Mouse (Mus musculus) heart, embryonic 12.5 days (tissue): ENCODE measurements around the gene Smug1. TPM values are rescaled to one million over a fixed set of nuclear protein-coding genes. Genes with fewer than 3 reads are reported as not detected.

ENCODE experiments used
- ATAC-seq: fragments of 200-750 bp; cut with Nextera tagmentation; 2 replicates; pipeline ENCODE4 v1.8.0; 2017; ENCODE audit warnings: moderate TSS enrichment, moderate library complexity; ENCODE audit not compliant: insufficient number of reproducible peaks, low FRiP score
- H3K27ac ChIP-seq: fragments of 300-500 bp; sonication (generic); 2 replicates; pipeline ENCODE4 v1.5.1; 2016; ENCODE audit warnings: mild to moderate bottlenecking, moderate library complexity; ENCODE audit not compliant: poor library complexity, severe bottlenecking
- H3K27me3 ChIP-seq: fragments of 300-500 bp; sonication (generic); replicated peaks from 2 replicates; pipeline ENCODE4 v1.6.1; 2016; ENCODE audit warnings: mild to moderate bottlenecking, moderate library complexity
- H3K36me3 ChIP-seq: fragments of 300-500 bp; sonication (generic); 2 replicates; pipeline ENCODE4 v1.6.1; 2016; ENCODE audit warnings: mild to moderate bottlenecking, moderate library complexity
- H3K4me1 ChIP-seq: fragments of 300-500 bp; sonication (generic); replicated peaks from 2 replicates; pipeline ENCODE4 v1.6.1; 2016; ENCODE audit warnings: mild to moderate bottlenecking
- H3K4me2 ChIP-seq: fragments of 300-500 bp; sonication (generic); 2 replicates; pipeline ENCODE4 v1.6.1; 2016; ENCODE audit warnings: mild to moderate bottlenecking, moderate library complexity
- H3K4me3 ChIP-seq: fragments of 300-500 bp; sonication (generic); 2 replicates; pipeline ENCODE4 v1.5.1; 2016; ENCODE audit warnings: mild to moderate bottlenecking
- H3K9ac ChIP-seq: fragments of 300-500 bp; sonication (generic); 2 replicates; pipeline ENCODE4 v1.6.1; 2016; ENCODE audit warnings: mild to moderate bottlenecking, moderate library complexity
- H3K9me3 ChIP-seq: fragments of 300-500 bp; sonication (generic); replicated peaks from 2 replicates; pipeline ENCODE4 v1.6.1; 2016; ENCODE audit warnings: mild to moderate bottlenecking, moderate library complexity
- WGBS: fragments of 180-500 bp; shearing (Covaris S2); methylation state at CpG from one replicate; pipeline ENCODE4 v1.1.7; 2016; 5-methylcytosine and 5-hydroxymethylcytosine counted together
- polyA plus RNA-seq: library from polyadenylated mRNA; unstranded; fragments of >200 nt; fragmentation: Nextera tagmentation; extraction: Ambion mirVana; gene quantifications from 2 replicates; pipeline ENCODE4 v1.2.1, GENCODE M21; 2016

The Smug1 gene
- 17.1 and 17.4 TPM in 2 replicates for polyA plus RNA-seq

- 23% methylated on average over 6 of the region's 6 CpGs for WGBS
Measured at GRCm38 (mm10) chr15:103167042-103167615, at the start of gene Smug1. Gene Smug1, minus strand, starts transcription at chr15:103167092.

DNA sequence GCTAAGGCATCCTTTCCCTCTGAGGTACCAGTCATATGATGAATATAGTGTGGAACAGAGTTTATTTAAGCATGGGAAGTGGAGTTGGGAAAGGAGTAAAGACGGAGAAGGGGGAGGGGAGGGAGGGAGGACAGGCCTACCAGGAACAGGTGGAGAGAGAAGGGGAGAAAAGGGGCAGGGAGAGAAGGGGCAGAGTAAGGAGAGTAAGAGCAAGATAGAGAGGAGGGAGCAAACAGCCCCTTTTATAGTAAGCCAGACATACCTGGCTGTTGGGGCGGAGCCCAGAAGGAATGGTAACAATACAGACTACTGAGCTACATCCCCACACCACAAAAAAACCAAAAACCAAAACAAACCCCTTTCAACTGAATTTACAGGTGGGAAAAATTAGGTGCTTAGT, 49.2 kb upstream of the Smug1 start:
- no peaks in the 10 kb centered on the region for H3K9me3 ChIP-seq
- peak overlapping the region; percentile 51 for H3K4me2 ChIP-seq
- no peak for ATAC-seq
- H3K4me3 ChIP-seq, result no peak overlapping the region
- H3K27ac ChIP-seq, result peak overlapping the region; percentile 95
- 32% methylated on average over 2 of the region's 2 CpGs for WGBS
- H3K4me1 ChIP-seq, result peaks cover 33% of the 10 kb centered on the region
- no peaks in the 10 kb centered on the region for H3K27me3 ChIP-seq
- H3K9ac ChIP-seq, result 0 out of 2 replicates have a peak overlapping the region, but pooled peaks have one; percentile 17
- H3K36me3 ChIP-seq, result peaks cover 19% of the 10 kb centered on the region

More at GRCm38 (mm10) chr15:103167042-103167615, at the start of gene Smug1:
- ATAC-seq, result no peak
- no peaks in the 10 kb centered on the region for H3K36me3 ChIP-seq
- no peak within 1 kb of the TSS for H3K9ac ChIP-seq
- peaks cover 70% of the 10 kb centered on the region for H3K27me3 ChIP-seq
- no peak within 1 kb of the TSS for H3K4me2 ChIP-seq
- peaks cover 26% of the 10 kb centered on the region for H3K4me1 ChIP-seq
- no peak within 1 kb of the TSS for H3K4me3 ChIP-seq
- H3K9me3 ChIP-seq, result no peaks in the 10 kb centered on the region
- no peak within 1 kb of the TSS for H3K27ac ChIP-seq

- H3K4me3 ChIP-seq, result peak overlapping the region; percentile 48
- peak; percentile 92 for ATAC-seq
- peak overlapping the region; percentile 95 for H3K27ac ChIP-seq
- H3K36me3 ChIP-seq, result peaks cover 27% of the 10 kb centered on the region
- no peaks in the 10 kb centered on the region for H3K27me3 ChIP-seq
- under 1% methylated on average over 15 of the region's 15 CpGs for WGBS
- H3K4me2 ChIP-seq, result peak overlapping the region; percentile 72
- H3K9ac ChIP-seq, result peak overlapping the region; percentile 72
- H3K4me1 ChIP-seq, result peaks cover 25% of the 10 kb centered on the region
- H3K9me3 ChIP-seq, result no peaks in the 10 kb centered on the region
Measured at GRCm38 (mm10) chr15:103214971-103215907, 48.3 kb upstream of the Smug1 start.

DNA sequence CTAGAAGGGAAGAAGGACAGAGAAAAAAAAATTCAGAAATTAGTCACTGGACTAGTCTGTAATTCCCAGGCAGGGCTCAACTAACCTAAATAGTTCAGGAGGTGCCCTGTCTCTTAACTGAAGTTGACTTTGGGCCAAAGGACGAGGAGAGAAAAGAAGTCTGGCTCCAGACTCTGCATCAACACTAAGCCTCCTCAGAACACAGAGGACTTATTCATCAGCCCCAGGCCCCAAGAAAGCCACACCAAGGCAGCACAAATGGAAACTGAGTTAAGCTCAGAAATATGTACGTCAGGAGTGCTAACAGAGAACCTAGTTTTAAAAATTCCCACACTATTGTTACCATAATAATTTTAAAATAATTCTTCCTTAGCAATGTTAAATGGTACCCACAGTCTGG, 47.3 kb upstream of the Smug1 start:
- Histone ChIP-seq H3K4me2 (peak overlapping the region; percentile 55), H3K27ac (peak overlapping the region; percentile 74), H3K4me3 (peak overlapping the region; percentile 29), H3K36me3 (peaks cover 38% of the 10 kb centered on the region), H3K9ac (peak overlapping the region; percentile 48), H3K27me3 (no peaks in the 10 kb centered on the region), H3K9me3 (no peaks in the 10 kb centered on the region), H3K4me1 (peaks cover 23% of the 10 kb centered on the region)
- WGBS, result 24% methylated on average over 2 of the region's 2 CpGs
- no peak for ATAC-seq

DNA sequence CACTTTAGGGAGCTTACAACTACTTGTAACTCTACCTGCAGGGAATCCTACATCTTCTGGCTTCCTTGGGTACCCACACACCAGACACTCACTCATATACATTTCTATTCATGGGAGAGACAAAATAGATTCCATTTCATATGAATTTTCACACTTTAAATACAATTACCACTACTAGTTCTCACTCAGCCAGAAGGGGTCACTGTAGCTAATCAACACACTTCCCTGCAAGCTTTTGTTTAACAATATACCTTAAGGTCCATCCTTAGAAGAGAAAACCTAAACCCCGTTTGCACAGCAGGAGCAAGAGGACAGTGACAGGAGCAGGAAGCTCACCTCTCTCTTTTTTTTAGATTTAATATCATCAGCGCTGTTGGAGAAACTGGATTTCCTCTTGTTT, 38.3 kb upstream of the Smug1 start:
- Histone ChIP-seq H3K9me3 (no peaks in the 10 kb centered on the region), H3K27me3 (no peaks in the 10 kb centered on the region), H3K27ac (no peak overlapping the region), H3K36me3 (peaks cover 66% of the 10 kb centered on the region), H3K9ac (no peak overlapping the region), H3K4me1 (peaks cover 13% of the 10 kb centered on the region), H3K4me3 (no peak overlapping the region), H3K4me2 (no peak overlapping the region)
- WGBS, result 69% methylated on average over 2 of the region's 2 CpGs
- ATAC-seq, result no peak

DNA sequence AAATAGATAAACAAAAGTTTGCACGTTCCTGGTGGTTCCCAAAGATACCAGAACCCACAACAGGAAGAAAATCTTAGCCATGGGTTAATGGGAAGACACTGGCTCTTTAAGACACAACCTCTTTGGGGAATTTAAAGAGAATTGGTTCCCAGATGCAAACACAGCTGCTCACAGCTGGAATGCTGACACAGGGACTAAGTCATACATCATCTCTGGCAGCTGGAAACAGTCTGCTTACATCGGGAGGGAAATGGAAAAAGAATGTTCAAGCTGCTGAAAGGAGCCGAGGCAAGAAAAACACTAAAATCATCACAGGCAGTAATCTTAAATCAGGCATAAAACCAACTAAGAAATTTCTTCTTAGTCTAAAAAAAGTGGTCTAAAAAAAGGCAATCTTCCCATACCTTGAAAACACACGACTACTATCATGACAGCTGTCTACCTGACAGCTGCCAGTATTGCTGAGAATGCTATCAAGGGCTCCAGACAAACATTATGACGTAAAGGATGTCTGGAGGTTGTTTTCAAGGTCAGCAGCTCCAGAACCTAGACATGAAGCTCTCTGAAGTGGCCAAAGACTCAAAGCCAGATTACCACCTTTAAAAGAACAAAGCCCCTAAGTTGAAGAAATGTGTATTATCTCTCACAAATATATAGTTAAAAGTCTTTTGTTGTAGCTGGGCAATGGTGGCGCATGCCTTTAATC, 35.3 kb upstream of the Smug1 start:
- no peak for ATAC-seq

DNA sequence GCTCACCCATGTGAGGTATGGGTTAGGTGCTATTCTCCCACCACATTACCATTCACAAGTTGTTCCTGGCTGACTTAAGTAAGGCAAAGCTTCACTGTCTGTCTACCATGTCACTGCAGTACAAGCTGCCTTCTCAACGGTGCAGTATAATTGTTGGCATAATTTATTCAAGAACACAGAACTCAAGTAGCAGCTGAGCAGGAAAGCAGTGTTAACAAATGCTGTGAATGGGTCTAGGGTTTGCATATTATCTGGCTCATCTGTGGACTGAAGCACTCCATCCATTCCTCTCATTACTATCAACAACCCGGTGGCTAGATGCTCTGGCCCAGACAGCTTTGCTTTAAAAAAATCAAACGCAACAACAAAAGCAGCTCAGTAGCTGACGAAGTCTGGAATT, 30.9 kb upstream of the Smug1 start:
- Histone ChIP-seq H3K9me3 (no peaks in the 10 kb centered on the region), H3K27me3 (no peaks in the 10 kb centered on the region), H3K9ac (no peak overlapping the region), H3K27ac (no peak overlapping the region), H3K4me3 (no peak overlapping the region), H3K4me2 (no peak overlapping the region), H3K36me3 (peaks cover 66% of the 10 kb centered on the region), H3K4me1 (peaks cover 11% of the 10 kb centered on the region)
- 85% methylated on average over 4 of the region's 4 CpGs for WGBS
- no peak for ATAC-seq

More for the DNA sequence above, 35.3 kb upstream of the Smug1 start:
- 0 out of 2 replicates have a peak overlapping the region, but pooled peaks have one; percentile 4 for H3K4me2 ChIP-seq
- 31% methylated on average over 6 of the region's 6 CpGs for WGBS
- H3K9me3 ChIP-seq, result no peaks in the 10 kb centered on the region
- no peaks in the 10 kb centered on the region for H3K27me3 ChIP-seq
- peaks cover 13% of the 10 kb centered on the region for H3K4me1 ChIP-seq
- no peak overlapping the region for H3K4me3 ChIP-seq
- peaks cover 65% of the 10 kb centered on the region for H3K36me3 ChIP-seq
- H3K27ac ChIP-seq, result peak overlapping the region; percentile 85
- H3K9ac ChIP-seq, result no peak overlapping the region

GRCm38 (mm10) chr15:103196835-103197234, 29.9 kb upstream of the Smug1 start:
- peaks cover 1% of the 10 kb centered on the region for H3K4me1 ChIP-seq
- no peak for ATAC-seq
- WGBS, result 38% methylated on average over 1 of the region's 1 CpGs
- no peaks in the 10 kb centered on the region for H3K27me3 ChIP-seq
- H3K27ac ChIP-seq, result no peak overlapping the region
- no peaks in the 10 kb centered on the region for H3K9me3 ChIP-seq
- peaks cover 75% of the 10 kb centered on the region for H3K36me3 ChIP-seq
- no peak overlapping the region for H3K4me2 ChIP-seq
- H3K9ac ChIP-seq, result no peak overlapping the region
- H3K4me3 ChIP-seq, result no peak overlapping the region

- 68% methylated on average over 2 of the region's 2 CpGs for WGBS
- H3K27me3 ChIP-seq, result no peaks in the 10 kb centered on the region
- H3K4me2 ChIP-seq, result no peak overlapping the region
- ATAC-seq, result no peak
- no peak overlapping the region for H3K27ac ChIP-seq
- no peak overlapping the region for H3K4me3 ChIP-seq
- no peaks in the 10 kb centered on the region for H3K9me3 ChIP-seq
- H3K4me1 ChIP-seq, result 0 out of 2 replicates have a peak, but pooled peaks cover 2% of the 10 kb centered on the region
- H3K9ac ChIP-seq, result no peak overlapping the region
- H3K36me3 ChIP-seq, result peaks cover 73% of the 10 kb centered on the region
Measured at GRCm38 (mm10) chr15:103193606-103194005, 26.7 kb upstream of the Smug1 start.

GRCm38 (mm10) chr15:103190531-103191462, 23.9 kb upstream of the Smug1 start:
- Histone ChIP-seq H3K9me3 (no peaks in the 10 kb centered on the region), H3K4me2 (no peak overlapping the region), H3K4me3 (no peak overlapping the region), H3K27me3 (no peaks in the 10 kb centered on the region), H3K4me1 (0 out of 2 replicates have a peak, but pooled peaks cover 2% of the 10 kb centered on the region), H3K36me3 (peaks cover 48% of the 10 kb centered on the region), H3K9ac (no peak overlapping the region), H3K27ac (no peak overlapping the region)
- ATAC-seq, result no peak
- WGBS, result 67% methylated on average over 10 of the region's 10 CpGs
